Mouse (Mus musculus) small intestine, adult 10 weeks (tissue): ENCODE measurements around the gene Cenpm. TPM values are rescaled to one million over a fixed set of nuclear protein-coding genes. Genes with fewer than 3 reads are reported as not detected.

Source experiments
- polyA plus RNA-seq: library from polyadenylated mRNA; stranded (reverse); fragments of 350-450 nt; fragmentation: Illumina TruSeq; extraction: RNeasy Lipid Tissue Mini Kit (QIAGEN cat#74804); gene quantifications from one replicate; pipeline ENCODE4 v1.2.3, GENCODE M21; 2014; ENCODE audit warnings: low replicate concordance

Cenpm gene
- 0.37 TPM for polyA plus RNA-seq

DNA sequence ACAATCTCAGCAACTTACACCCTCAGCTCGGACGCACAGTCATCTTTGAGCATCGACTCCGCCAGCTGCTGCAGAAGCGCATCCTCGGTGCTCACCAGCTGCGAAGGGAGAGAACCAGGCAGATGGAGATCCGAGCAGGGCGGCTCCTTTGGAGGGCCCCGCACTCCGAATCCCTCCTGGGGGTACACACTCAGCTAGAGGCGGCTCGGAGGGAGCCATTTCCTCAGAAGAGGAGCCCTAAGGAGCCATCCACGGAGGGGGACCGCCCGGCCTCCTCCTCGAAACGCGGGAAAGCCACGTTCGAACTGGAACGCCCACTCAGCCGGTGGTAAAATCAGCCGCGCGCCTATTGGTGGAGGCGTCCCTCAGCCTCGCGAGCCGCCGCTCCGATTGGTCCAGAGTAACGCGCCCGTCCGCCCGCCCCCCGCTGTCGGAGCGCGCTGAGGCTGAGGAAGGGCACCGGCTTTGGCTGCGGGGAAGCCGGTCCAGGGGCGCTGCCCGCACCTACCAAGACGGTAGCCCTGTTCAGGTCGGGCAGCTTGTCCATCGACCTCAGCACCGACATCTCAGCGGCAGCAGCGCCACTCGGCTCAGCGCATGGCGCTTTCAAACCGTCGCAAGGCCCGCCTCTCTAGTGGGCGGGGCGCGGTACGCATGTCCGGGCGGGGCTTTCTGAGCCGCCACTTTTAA, at the start of gene Cenpm:
Gene Cenpm, minus strand, starts transcription at position 634 of the 690 bp plus-strand sequence.

GRCm38 (mm10) chr15:82274593-82274926, 30.0 kb upstream of the Cenpm start, which contains the start of gene Sept3:
Gene Sept3, plus strand, starts transcription at chr15:82274893.

DNA sequence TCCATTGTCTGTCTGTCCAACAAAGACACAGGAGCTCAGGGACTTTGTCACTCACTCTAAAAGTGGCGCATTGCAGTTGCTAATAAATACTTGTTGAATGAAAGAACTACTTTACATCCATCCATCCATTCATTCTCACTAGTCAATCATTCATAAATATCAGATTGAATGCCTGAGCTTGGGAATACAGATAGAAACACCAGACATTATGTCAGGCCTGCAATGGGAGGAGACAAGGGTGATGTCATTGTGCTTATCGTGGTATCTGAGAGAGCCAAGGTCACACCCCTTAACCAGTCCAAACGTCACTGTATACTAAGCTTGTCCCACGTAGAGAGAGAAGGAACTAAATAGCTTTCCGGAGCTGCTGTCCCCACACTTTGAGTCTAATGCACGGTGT, 7.5 kb upstream of the Cenpm start, which contains the start of gene 1500009C09Rik:
Gene 1500009C09Rik, plus strand, starts transcription at position 301 of the 400 bp plus-strand sequence.

DNA sequence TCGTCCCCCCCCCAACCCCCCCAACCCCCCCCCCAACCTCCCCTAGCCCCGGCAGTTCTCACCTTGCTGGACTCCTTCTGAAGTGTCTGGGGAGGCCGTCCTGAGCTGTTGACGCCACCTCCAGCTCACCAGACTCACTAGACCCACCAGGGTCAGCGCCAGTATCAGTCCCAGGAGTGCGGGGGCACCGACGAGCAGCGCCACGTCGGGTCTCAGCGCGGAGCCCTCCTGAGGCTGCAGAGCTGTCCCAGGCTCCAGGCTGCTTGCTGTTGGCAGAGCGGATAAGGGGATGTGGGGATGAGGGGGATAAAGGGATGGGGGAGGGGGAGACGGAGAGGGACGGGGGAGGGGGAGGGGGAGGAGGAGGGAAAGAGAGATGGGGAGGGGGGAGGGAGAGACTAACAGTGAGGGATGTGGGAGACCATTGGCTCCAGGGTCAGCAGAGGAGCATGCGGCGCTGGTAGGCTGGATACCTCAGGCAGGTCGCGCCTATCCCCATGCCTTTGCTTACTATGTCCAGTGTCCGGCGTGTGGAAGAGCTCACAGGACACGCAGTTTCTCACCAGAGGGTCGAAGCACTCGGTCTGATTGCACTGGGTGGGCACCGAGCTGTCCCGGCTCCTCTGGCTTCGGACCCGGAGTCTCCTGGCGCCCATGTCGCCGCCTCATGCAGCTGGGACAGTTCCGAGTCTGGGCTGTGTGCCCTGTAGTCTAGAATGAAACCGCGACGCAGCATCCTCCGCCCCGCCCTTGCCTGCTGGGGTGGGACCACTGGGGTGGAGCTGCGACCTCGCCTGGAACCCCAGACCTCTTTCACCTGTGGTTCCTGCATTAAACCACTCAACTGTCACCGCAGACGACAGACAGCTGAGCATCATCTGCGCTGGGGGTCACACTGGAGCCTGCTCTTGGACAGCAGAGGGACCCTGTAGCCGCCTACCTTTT, 20.6 kb downstream of the Cenpm start, which contains the start of gene Tnfrsf13c:
Gene Tnfrsf13c, minus strand, starts transcription at position 713 of the 945 bp plus-strand sequence.

GRCm38 (mm10) chr15:82212752-82213063, 31.8 kb downstream of the Cenpm start, which contains the start of gene Shisa8:
Gene Shisa8, minus strand, starts transcription at chr15:82212815.

Other genes with a start within 250 kb of the Cenpm start
- 13.1 TPM for gene Desi1, start 210.9 kb downstream of the Cenpm start, polyA plus RNA-seq
- gene Snu13, start 197.2 kb downstream of the Cenpm start, polyA plus RNA-seq = 260 TPM
- not detected for gene 4930407I10Rik, start 185.6 kb downstream of the Cenpm start, polyA plus RNA-seq
- gene Mei1, start 174.8 kb downstream of the Cenpm start, polyA plus RNA-seq = not detected
- gene Ccdc134, start 116.8 kb downstream of the Cenpm start, polyA plus RNA-seq = 1.7 TPM
- 8.6 TPM for gene Srebf2, start 97.6 kb downstream of the Cenpm start, polyA plus RNA-seq
- gene Shisa8, start 31.9 kb downstream of the Cenpm start, polyA plus RNA-seq = not detected
- gene Tnfrsf13c, start 20.4 kb downstream of the Cenpm start, polyA plus RNA-seq = 1.2 TPM
- gene 1500009C09Rik, start 7.6 kb upstream of the Cenpm start, polyA plus RNA-seq = not detected
- 0.67 TPM for gene Sept3, start 30.1 kb upstream of the Cenpm start, polyA plus RNA-seq
- gene Wbp2nl, start 54.2 kb upstream of the Cenpm start, polyA plus RNA-seq = not detected
- gene Naga, start 94.2 kb upstream of the Cenpm start, polyA plus RNA-seq = 8.7 TPM
- 0.33 TPM for gene Pheta2, start 94.2 kb upstream of the Cenpm start, polyA plus RNA-seq
- gene Smdt1, start 94.2 kb upstream of the Cenpm start, polyA plus RNA-seq = 54.0 TPM
- 330 TPM for gene Ndufa6, start 109.6 kb upstream of the Cenpm start, polyA plus RNA-seq
- 17.8 TPM for gene Cyp2d22, start 135.5 kb upstream of the Cenpm start, polyA plus RNA-seq
- gene Cyp2d11, start 149.3 kb upstream of the Cenpm start, polyA plus RNA-seq = not detected
- not detected for gene Cyp2d10, start 162.4 kb upstream of the Cenpm start, polyA plus RNA-seq
- gene Cyp2d9, start 188.7 kb upstream of the Cenpm start, polyA plus RNA-seq = not detected